Mouse (Mus musculus): ENCODE measurements around the gene Ccdc107.

DNA sequence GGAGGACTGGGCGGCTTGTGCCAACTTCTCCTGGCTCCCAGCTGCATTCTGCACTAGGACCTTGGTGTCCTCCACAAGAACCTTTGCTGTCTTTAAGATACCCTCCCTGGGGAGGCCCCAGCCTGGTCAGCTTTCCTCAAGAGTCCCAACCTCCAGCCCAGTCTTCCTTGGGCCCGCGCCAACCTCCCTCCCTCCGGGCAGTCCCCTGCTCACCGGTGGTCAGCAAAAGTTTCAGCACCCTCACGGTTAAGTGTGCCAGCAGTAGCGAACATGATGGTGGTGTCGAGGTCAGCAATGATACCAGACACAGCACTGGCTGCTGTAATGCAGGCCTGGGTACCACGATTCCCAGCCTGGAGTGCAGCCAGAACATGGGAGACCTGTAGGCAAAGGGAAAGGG is 43.3 kb downstream of the Ccdc107 start:
- no peak for TF ChIP-seq SIN3A (IDR thresholded peaks at IDR 0.05; ENCODE audit: low read length)
- no peak for TF ChIP-seq JUND (conservative IDR thresholded peaks at IDR 0.05; ENCODE audit: low read depth, low read length)
- TF ChIP-seq EP300 (IDR thresholded peaks at IDR 0.05; ENCODE audit: low read length): no peak
- no peak for TF ChIP-seq POLR2A (IDR thresholded peaks at IDR 0.05; ENCODE audit: low read depth, low read length)
- no peak for TF ChIP-seq HCFC1 (IDR thresholded peaks at IDR 0.05; ENCODE audit: low read depth, low read length)
- no peak for TF ChIP-seq TCF12 (IDR thresholded peaks at IDR 0.05; ENCODE audit: low read depth, low read length)
- TF ChIP-seq CHD1 (IDR thresholded peaks at IDR 0.05; ENCODE audit: low read depth, low read length): no peak
- TF ChIP-seq NRF1 (IDR thresholded peaks at IDR 0.05; ENCODE audit: low read depth, low read length): no peak
- no peak for TF ChIP-seq GABPA (IDR thresholded peaks at IDR 0.05; ENCODE audit: insufficient replicate concordance, low read depth, low read length)
- no peak for TF ChIP-seq USF1 (IDR thresholded peaks at IDR 0.05; ENCODE audit: low read depth, low read length)
